Mouse (Mus musculus): Measurements from ENCODE around the gene Glis2.

The Glis2 gene

DNA sequence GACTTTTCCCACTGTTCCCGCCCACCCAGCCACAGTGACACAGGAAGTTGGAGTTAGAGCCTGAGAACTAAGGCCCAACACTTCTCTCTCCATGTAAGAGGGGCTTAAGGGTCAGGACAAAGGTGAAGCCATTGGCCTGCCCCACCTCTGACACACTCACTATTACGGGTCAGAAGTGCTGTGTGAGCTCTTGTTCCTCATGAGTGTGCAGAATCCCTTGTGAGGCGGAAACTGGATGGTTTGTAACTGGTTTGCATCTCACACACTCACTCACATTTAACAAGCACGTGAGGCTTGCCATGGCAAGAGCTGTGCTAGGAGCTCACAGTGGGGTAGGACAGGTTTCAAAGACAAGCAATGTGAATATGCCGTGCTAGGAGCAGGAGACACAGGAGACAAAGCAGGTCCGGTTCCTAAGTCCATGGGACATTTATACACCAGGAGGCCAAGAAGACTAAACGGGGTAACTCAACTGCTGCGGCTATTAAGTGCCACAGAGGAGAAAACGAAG lies 62.1 kb downstream of the Glis2 start:
- in situ Hi-C loops (cut with MseI, MboI): no loop called here

DNA sequence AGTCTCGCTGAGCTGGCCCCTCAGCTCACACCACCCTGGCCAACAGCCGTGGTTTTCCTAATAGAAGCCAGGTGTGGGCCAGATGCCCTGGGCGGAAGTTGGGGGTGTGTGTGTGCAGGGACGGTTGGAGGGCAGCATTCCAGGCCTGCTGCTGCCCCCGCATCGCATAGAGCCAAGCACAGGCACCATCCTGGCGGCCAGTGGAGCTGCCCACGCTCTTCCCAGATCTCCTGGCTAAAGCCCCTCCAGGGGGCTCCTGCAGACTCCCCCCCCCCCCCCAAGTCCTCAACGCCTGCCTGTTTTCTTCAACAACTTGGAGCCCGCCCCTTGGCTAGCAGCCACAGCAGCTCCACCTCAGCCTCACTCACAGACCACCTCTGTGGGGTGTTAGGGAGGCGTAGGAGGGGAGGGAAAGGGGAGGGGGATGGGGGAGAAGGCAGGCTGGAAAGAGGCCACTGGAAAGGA lies 64.3 kb downstream of the Glis2 start:
- in situ Hi-C loops (cut with MseI, MboI): no loop called here

DNA sequence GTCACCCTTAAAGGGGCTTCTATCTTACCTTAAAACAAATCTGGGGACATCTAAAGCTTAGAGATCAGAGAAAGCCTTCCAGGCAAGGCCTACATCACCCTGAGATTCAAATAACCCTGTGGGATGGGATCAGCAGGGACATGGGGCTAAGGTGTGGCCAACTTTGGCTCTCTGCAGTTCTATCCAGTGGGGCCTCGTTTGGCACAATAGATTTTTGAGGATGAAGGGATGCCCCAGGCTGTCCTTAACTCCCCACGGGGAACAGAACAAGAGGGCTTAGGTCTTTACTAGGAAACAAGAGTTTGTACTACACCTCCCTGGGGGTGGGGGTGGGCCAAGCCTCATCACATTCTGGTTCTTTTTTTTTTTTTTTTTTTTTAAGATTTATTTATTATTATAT lies 64.8 kb downstream of the Glis2 start:
- in situ Hi-C loops (cut with MseI, MboI): no loop called here

DNA sequence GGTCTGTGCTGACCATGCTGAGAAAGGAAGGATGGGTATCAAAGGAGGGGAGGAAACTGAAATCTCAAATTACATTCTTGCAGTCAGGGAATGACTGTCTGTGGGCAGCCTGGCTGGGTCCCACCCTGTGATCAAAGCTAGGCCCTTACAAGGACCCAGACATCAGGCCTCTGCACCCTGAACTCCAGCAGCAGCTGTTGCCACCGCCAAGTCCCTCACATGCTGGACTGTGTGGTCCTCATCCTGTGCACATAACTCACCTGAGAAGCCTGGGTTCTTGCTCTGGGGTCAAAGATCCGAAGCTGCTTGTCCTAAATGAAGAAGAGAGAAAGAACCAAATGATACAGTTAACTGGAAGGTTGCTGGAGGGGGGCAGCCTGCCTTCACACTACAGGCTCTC lies 67.1 kb downstream of the Glis2 start:
- in situ Hi-C loops (cut with MseI, MboI): no loop called here

DNA sequence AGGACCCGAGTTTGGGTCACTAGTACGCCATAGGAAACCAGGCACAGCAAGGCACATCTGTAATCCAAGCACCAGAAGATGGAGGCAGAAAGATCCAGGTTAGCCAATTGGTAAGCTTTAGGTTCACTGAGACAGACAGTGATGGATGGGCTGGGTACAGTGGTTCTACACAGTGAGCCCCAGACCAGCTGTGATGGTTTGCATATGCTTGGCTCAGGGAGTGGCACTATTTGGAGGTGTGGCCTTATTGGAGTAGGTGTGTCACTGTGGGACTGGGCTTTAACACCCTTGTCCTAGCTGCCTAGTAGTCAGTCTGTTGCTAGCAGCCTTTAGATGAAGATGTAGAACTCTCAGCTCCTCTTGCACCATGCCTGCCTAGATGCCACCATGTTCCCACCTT lies 69.3 kb downstream of the Glis2 start:
- in situ Hi-C loops (cut with MseI, MboI): no loop called here

DNA sequence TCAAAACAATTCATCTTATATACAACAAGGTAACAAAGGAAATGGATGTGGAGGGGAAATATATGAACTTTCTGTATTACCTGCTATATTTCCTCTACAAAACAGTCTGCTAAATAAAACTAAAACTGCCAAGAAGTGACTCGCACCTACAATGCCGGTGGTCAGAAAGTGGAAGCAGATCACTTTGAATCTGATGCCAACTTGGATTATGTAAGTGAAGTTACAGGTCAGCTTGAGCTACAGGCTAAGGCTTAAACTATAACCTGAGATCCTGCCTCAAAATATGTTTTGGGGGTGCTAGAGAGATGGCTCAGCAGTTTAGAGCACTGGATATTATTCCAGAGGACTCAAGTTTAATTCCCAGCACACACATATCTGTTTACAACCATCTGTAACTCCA lies 71.2 kb downstream of the Glis2 start:
- in situ Hi-C loops (cut with MseI, MboI): loop anchor here in 1 of 2 experiments (5.0 kb wide), 1 partner anchor 38 kb away; no protein-coding TSS in a partner anchor

DNA sequence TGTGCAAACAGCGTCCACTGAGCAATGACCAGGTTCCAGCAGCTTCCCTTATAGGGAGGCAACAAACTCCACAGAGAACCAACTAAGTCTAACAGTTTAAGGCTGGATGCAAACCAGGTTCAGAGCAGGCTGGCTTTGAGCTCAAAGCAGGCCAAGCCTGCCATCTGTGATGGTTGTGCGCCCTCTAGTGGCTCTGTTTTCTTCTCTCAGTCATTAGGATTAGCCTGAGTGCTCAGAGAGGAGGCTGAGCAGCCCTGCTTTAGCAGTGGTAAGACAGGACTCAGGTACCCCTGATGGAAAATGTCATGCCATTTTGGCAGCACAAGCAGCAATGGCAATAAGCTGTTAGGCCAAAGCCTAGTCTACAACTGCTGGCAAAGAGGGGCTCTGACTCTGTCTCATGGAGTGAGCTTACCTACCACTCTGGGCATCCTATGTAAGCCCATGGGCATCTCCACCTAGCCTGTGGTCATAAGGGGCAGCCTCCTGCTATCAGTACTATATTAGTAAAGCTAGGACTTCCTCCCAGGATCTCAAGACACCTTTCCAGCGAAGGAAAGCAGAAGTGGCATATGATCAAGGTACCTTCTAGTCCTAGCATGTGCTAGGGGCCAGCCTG lies 72.8 kb downstream of the Glis2 start:
- in situ Hi-C loops (cut with MseI, MboI): loop anchor here in 1 of 2 experiments (5.0 kb wide), 1 partner anchor 40 kb away; no protein-coding TSS in a partner anchor

DNA sequence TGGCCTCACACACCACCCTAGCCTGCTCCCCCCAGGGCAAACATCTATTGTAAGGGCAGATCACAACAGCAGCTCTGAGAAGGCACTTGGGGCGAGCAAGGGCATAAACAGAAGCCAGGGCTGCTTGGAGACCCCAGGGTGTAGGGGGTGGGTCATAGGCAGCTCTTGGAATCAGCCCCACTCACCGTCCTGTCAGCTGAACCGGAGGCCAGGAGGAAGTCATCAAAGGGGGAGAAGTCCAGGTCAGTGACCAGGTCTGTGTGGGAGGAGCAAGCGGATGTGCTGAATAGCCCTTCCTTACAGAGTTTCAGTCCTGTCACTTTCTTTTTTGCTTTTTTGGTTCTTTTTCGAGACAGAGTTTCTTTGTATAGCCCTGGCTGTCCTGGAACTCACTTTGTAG lies 75.8 kb downstream of the Glis2 start:
- in situ Hi-C loops (cut with MseI, MboI): no loop called here

DNA sequence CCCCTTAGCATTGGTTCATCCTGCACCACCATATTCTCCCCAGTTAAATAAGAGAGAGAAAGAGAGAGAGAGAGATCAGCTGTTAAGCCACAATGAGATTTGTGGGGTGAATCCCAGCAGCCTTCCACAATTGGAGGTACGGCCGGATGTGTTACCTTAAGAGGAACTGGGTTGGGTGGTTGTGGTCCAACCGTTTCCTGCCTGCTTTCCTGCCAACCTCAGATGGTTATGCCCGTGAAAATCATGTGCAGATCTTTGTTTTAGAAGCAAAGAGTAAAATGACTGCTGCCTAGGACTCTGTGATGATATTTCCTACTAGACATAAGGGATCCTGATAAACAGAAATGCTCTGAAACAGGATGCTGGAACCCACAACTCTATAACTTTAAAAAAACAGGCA lies 79.6 kb downstream of the Glis2 start:
- in situ Hi-C loops (cut with MseI, MboI): no loop called here
